Mouse (Mus musculus) CH12.LX (cell line): ENCODE data around the gene Tead1. TPM values are rescaled to one million over a fixed set of nuclear protein-coding genes. Genes with fewer than 3 reads are reported as not detected.

Experiments
- DNase-seq: peaks from one replicate; pipeline ENCODE4 v3.0.0-alpha.2; 2013; ENCODE audit errors: extremely low read depth
- H3K27ac ChIP-seq: 2 replicates; pipeline ENCODE4 v1.5.1; 2012; ENCODE audit warnings: low read depth, mild to moderate bottlenecking, control low read depth, moderate library complexity; ENCODE audit not compliant: insufficient read depth
- H3K27me3 ChIP-seq: replicated peaks from 2 replicates; pipeline ENCODE3; 2012; ENCODE audit warnings: inconsistent platforms
- H3K36me3 ChIP-seq, 2 experiments: replicated peaks in 1 of 2; 2 replicates each; pipeline versions ENCODE3 to v1.6.1; 2012; ENCODE audit warnings: inconsistent platforms in 1 of 2, low read length in 1 of 2, mild to moderate bottlenecking in 1 of 2, mixed read lengths in 1 of 2, moderate library complexity in 1 of 2; ENCODE audit not compliant: control insufficient read depth in 1 of 2, insufficient read depth in 1 of 2
- H3K4me1 ChIP-seq, 2 experiments: 2 replicates each; pipeline ENCODE4 v1.6.1; 2012; ENCODE audit warnings: inconsistent platforms in 1 of 2, moderate library complexity in 1 of 2; ENCODE audit not compliant: insufficient read depth in 2 of 2, control insufficient read depth in 1 of 2
- H3K4me2 ChIP-seq: 2 replicates; pipeline ENCODE4 v1.6.1; 2012; ENCODE audit warnings: low read depth, mild to moderate bottlenecking, control low read depth; ENCODE audit not compliant: poor library complexity, insufficient read depth, severe bottlenecking
- H3K4me3 ChIP-seq, 3 experiments: fragments of 150-350 bp in 1 of 3; sonication (generic) in 1 of 3; replicated peaks in 1 of 3; 2 replicates each; pipeline versions ENCODE3 to v1.5.1; 2011 to 2012; ENCODE audit warnings: low read depth in 2 of 3, low read length in 2 of 3, mild to moderate bottlenecking in 2 of 3, moderate library complexity in 2 of 3, control low read depth in 1 of 3, improper control_type of control experiment in 1 of 3, inconsistent platforms in 1 of 3, mixed read lengths in 1 of 3; ENCODE audit not compliant: poor library complexity in 1 of 3
- H3K79me2 ChIP-seq: replicated peaks from 2 replicates; pipeline ENCODE4 v1.6.1; 2012; ENCODE audit warnings: mild to moderate bottlenecking, moderate library complexity; ENCODE audit not compliant: control insufficient read depth, poor library complexity, insufficient read depth, severe bottlenecking; ENCODE audit errors: extremely low read depth
- H3K9ac ChIP-seq: 2 replicates; pipeline ENCODE4 v1.6.1; 2012; ENCODE audit warnings: low read depth, mild to moderate bottlenecking, control low read depth, moderate library complexity; ENCODE audit not compliant: insufficient read depth
- H3K9me3 ChIP-seq: replicated peaks from 2 replicates; pipeline ENCODE3; 2012; ENCODE audit warnings: low read length, inconsistent platforms, mixed read lengths
- BHLHE40 ChIP-seq: IDR thresholded peaks from 2 replicates; pipeline ENCODE4 v1.6.1; 2011; ENCODE audit warnings: mild to moderate bottlenecking, low read depth, low read length, improper control_type of control experiment
- CHD2 ChIP-seq: IDR thresholded peaks from 2 replicates; pipeline ENCODE4 v1.6.1; 2011; ENCODE audit warnings: low read length, improper control_type of control experiment
- CTCF ChIP-seq, 2 experiments: IDR thresholded peaks in 1 of 2; conservative IDR thresholded peaks in 1 of 2; 2 replicates each; pipeline ENCODE4 v1.5.1; 2011 to 2012; ENCODE audit warnings: low read depth in 2 of 2, low read length in 2 of 2, improper control_type of control experiment in 1 of 2, inconsistent platforms in 1 of 2, mild to moderate bottlenecking in 1 of 2, moderate library complexity in 1 of 2
- E2F4 ChIP-seq: IDR thresholded peaks from 2 replicates; pipeline ENCODE4 v1.6.1; 2011; ENCODE audit warnings: low read depth, low read length, improper control_type of control experiment; ENCODE audit not compliant: insufficient replicate concordance
- HCFC1 ChIP-seq: IDR thresholded peaks from 2 replicates; pipeline ENCODE4 v1.6.1; 2012; ENCODE audit warnings: low read depth, mild to moderate bottlenecking, inconsistent platforms, low read length, improper control_type of control experiment
- JUND ChIP-seq: conservative IDR thresholded peaks from 2 replicates; pipeline ENCODE4 v1.6.1; 2011; ENCODE audit warnings: low read depth, low read length, improper control_type of control experiment
- KAT2A ChIP-seq: IDR thresholded peaks from 2 replicates; pipeline ENCODE4 v1.6.1; 2012; ENCODE audit warnings: low read length, improper control_type of control experiment, inconsistent platforms; ENCODE audit not compliant: insufficient replicate concordance
- MXI1 ChIP-seq: IDR thresholded peaks from 2 replicates; pipeline ENCODE4 v1.6.1; 2011; ENCODE audit warnings: mild to moderate bottlenecking, low read depth, low read length, improper control_type of control experiment
- MYC ChIP-seq: IDR thresholded peaks from 2 replicates; pipeline ENCODE4 v1.6.1; 2011; ENCODE audit warnings: low read depth, mild to moderate bottlenecking, improper control_type of control experiment, low read length
- RAD21 ChIP-seq: IDR thresholded peaks from 2 replicates; pipeline ENCODE4 v1.6.1; 2011; ENCODE audit warnings: low read depth, mild to moderate bottlenecking, low read length, improper control_type of control experiment, moderate library complexity
- SIN3A ChIP-seq: IDR thresholded peaks from 2 replicates; pipeline ENCODE4 v1.6.1; 2012; ENCODE audit warnings: low read length, improper control_type of control experiment, inconsistent platforms
- SMC3 ChIP-seq: IDR thresholded peaks from 2 replicates; pipeline ENCODE4 v1.6.1; 2011; ENCODE audit warnings: low read depth, low read length, improper control_type of control experiment
- TBP ChIP-seq: conservative IDR thresholded peaks from 2 replicates; pipeline ENCODE4 v1.6.1; 2011; ENCODE audit warnings: low read depth, low read length, improper control_type of control experiment
- TCF12 ChIP-seq: IDR thresholded peaks from 2 replicates; pipeline ENCODE4 v1.6.1; 2014; ENCODE audit warnings: low read depth, mild to moderate bottlenecking, inconsistent platforms, low read length, improper control_type of control experiment
- UBTF ChIP-seq: IDR thresholded peaks from 2 replicates; pipeline ENCODE4 v1.6.1; 2012; ENCODE audit warnings: low read depth, mild to moderate bottlenecking, inconsistent platforms, low read length, improper control_type of control experiment, moderate library complexity
- USF2 ChIP-seq: conservative IDR thresholded peaks from 2 replicates; pipeline ENCODE4 v1.6.1; 2011; ENCODE audit warnings: low read depth, low read length, improper control_type of control experiment
- ZKSCAN1 ChIP-seq: IDR thresholded peaks from 2 replicates; pipeline ENCODE4 v1.6.1; 2012; ENCODE audit warnings: low read depth, inconsistent platforms, low read length, improper control_type of control experiment, borderline replicate concordance
- ZNF384 ChIP-seq: IDR thresholded peaks from 2 replicates; pipeline ENCODE4 v1.6.1; 2012; ENCODE audit warnings: low read depth, low read length, improper control_type of control experiment, inconsistent platforms
- dilution Hi-C: fragments of 300-500 bp; cut with MboI; formaldehyde crosslinking; loops from 2 replicates; pipeline ENCODE4 v1.14.3; 2020; ENCODE audit warnings: low sequenced_read_pairs; ENCODE audit not compliant: extremely low pct_unique_long_range_greater_than_20kb, extremely low pct_ligation_motif_present
- in situ Hi-C: fragments of 300-500 bp; cut with MboI; formaldehyde crosslinking; loops from 3 replicates; pipeline ENCODE4 v1.14.3; 2019; ENCODE audit warnings: low sequenced_read_pairs, low pct_ligation_motif_present, low pct_unique_long_range_greater_than_20kb, mixed read lengths
- polyA plus RNA-seq: library from polyadenylated mRNA; unstranded; fragments of >175 nt; gene quantifications from 2 replicates; pipeline ENCODE4 v1.2.1, GENCODE M21; 2012; ENCODE audit warnings: low read depth; ENCODE audit not compliant: insufficient read length
- total RNA-seq, 2 experiments: library from RNA; depleted of rRNA; stranded (reverse); fragments of 300-350 nt in 1 of 2; fragments of >200 nt in 1 of 2; gene quantifications; 2 replicates each; pipeline ENCODE4 v1.2.3; 2012 to 2014

Tead1 gene
- total and polyA plus RNA-seq, 3 experiments: not detected

DNA sequence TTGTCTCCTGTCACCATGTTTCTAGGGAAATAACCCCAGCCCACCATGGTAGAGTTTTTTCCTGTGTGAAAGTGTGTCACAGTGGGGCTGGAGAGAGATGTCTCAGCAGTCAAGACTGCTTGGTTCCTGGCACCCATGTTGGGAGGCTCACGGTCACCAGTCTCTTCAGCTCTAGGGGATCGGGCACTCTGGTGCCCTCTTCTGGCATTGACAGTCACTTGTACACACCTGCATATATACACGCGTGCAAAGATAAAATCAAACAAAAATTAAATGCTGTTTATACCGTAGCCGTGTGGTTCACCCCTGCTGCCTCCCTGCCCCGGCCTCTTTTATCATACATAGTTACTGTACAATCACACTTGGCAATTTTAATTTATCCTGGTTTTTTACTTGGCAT, 134.0 kb downstream of the Tead1 start:
- Histone ChIP-seq H3K4me1 (no peaks in the 10 kb centered on the region), H3K4me3 (no peak overlapping the region), H3K27me3 (no peaks in the 10 kb centered on the region), H3K36me3 (no peaks in the 10 kb centered on the region)
- dilution Hi-C loops: no loop called here
- no peak for DNase-seq
- TF ChIP-seq BHLHE40 (no peak), USF2 (no peak), JUND (no peak), CTCF (conservative IDR thresholded peaks at IDR 0.05 in 1 of 2, IDR thresholded peaks at IDR 0.05 in 1 of 2; ENCODE audit: low read depth in 2 of 2, low read length in 2 of 2) (peak; percentile 11 to 40; a peak in 2 of 4 replicates), SMC3 (peak; percentile 49), RAD21 (peak; percentile 31)
- TF ChIP-seq, all 38 proteins: peak for 3
- Histone ChIP-seq H3K79me2 (no peaks in the 10 kb centered on the region), H3K4me2 (no peak overlapping the region), H3K9ac (no peak overlapping the region), H3K27ac (no peak overlapping the region), H3K9me3 (no peaks in the 10 kb centered on the region)
- in situ Hi-C loops: no loop called here

DNA sequence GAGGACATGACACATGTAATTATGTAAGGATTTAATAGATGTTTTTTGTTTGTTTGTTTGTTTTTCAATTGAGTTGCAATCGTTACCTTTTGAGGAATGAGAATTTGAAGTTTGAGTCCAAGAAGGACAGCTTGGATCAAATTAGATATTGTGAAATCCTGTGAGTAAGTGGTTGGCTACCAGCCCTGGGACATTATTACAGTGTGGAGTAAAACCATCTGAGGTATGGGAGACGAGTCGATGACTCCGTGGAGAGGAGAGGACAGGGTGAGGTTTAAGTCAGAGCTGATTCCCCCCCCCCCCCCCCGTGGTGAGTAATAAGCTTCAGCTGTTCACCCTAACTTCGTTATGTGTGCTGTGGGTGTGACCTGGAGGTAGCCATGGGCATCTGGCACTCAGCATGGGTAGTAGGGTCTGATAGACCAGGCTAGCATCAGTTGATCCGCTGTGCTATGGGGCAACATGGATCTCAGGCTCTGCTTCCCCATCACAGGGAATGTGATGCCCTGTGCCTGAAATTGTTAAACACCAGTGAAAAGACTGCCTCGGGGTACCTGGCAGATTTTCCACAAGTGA, 134.7 kb downstream of the Tead1 start:
- no peak overlapping the region for H3K4me2 ChIP-seq
- no peaks in the 10 kb centered on the region for H3K4me1 ChIP-seq
- TF ChIP-seq RAD21 (no peak), UBTF (no peak), ZKSCAN1 (no peak), CTCF (conservative IDR thresholded peaks at IDR 0.05 in 1 of 2, IDR thresholded peaks at IDR 0.05 in 1 of 2; ENCODE audit: low read depth in 2 of 2, low read length in 2 of 2) (no peak), HCFC1 (no peak), TCF12 (no peak), KAT2A (no peak), MXI1 (no peak), SIN3A (no peak), E2F4 (no peak), TBP (no peak), ZNF384 (no peak), MYC (no peak), CHD2 (no peak), USF2 (no peak)
- no peaks in the 10 kb centered on the region for H3K27me3 ChIP-seq
- no peak overlapping the region for H3K4me3 ChIP-seq
- dilution Hi-C loops (no loop called here), in situ Hi-C loops (no loop called here)
- H3K36me3 ChIP-seq: no peaks in the 10 kb centered on the region
- no peak for DNase-seq
- no peaks in the 10 kb centered on the region for H3K79me2 ChIP-seq
- no peaks in the 10 kb centered on the region for H3K9me3 ChIP-seq
- H3K9ac ChIP-seq: no peak overlapping the region
- H3K27ac ChIP-seq: no peak overlapping the region
